Mouse (Mus musculus) stomach, embryonic 16.5 days (tissue): ENCODE results near the gene Stard3nl. TPM values are rescaled to one million over a fixed set of nuclear protein-coding genes. Genes with fewer than 3 reads are reported as not detected.

Experiments
- ATAC-seq: fragments of 200-750 bp; cut with Nextera tagmentation; 2 replicates; pipeline ENCODE4 v1.8.0; 2017; ENCODE audit warnings: moderate number of reproducible peaks, moderate TSS enrichment; ENCODE audit not compliant: insufficient read depth, low FRiP score
- H3K27ac ChIP-seq: fragments of 300-500 bp; sonication (generic); 2 replicates; pipeline ENCODE4 v1.5.1; 2014; ENCODE audit warnings: low read length
- H3K27me3 ChIP-seq: fragments of 300-500 bp; sonication (generic); 2 replicates; pipeline ENCODE4 v1.6.1; 2014; ENCODE audit warnings: low read length, control low read depth, mixed read lengths; ENCODE audit not compliant: control insufficient read depth, insufficient read depth
- H3K36me3 ChIP-seq: fragments of 300-500 bp; sonication (generic); 2 replicates; pipeline ENCODE4 v1.6.1; 2014; ENCODE audit warnings: low read length; ENCODE audit not compliant: control insufficient read depth, insufficient read depth
- H3K4me1 ChIP-seq: fragments of 300-500 bp; sonication (generic); 2 replicates; pipeline ENCODE4 v1.6.1; 2014; ENCODE audit warnings: low read length, control low read depth, mixed read lengths; ENCODE audit not compliant: control insufficient read depth, insufficient read depth
- H3K4me2 ChIP-seq: fragments of 300-500 bp; sonication (generic); 2 replicates; pipeline ENCODE4 v1.6.1; 2014; ENCODE audit warnings: low read depth, low read length, mixed read lengths
- H3K4me3 ChIP-seq: fragments of 300-500 bp; sonication (generic); replicated peaks from 2 replicates; pipeline ENCODE4 v1.5.1; 2014; ENCODE audit warnings: mild to moderate bottlenecking, low read length
- H3K9ac ChIP-seq: fragments of 300-500 bp; sonication (generic); 2 replicates; pipeline ENCODE4 v1.6.1; 2014; ENCODE audit warnings: low read length
- H3K9me3 ChIP-seq: fragments of 300-500 bp; sonication (generic); replicated peaks from 2 replicates; pipeline ENCODE4 v1.6.1; 2016; ENCODE audit warnings: low read length, control low read depth; ENCODE audit not compliant: control insufficient read depth
- WGBS: fragments of 180-500 bp; shearing (Covaris S2); extraction: QIAGEN DNeasy Blood & Tissue Kit; methylation state at CpG from one replicate; pipeline ENCODE4 v1.1.7; 2014; 5-methylcytosine and 5-hydroxymethylcytosine counted together
- polyA plus RNA-seq: library from polyadenylated mRNA; unstranded; fragments of >200 nt; fragmentation: Nextera tagmentation; extraction: Ambion mirVana; gene quantifications from 2 replicates; pipeline ENCODE4 v1.2.1, GENCODE M21; 2015

Stard3nl gene
- polyA plus RNA-seq, 1 experiment from 2014 or later = 104 TPM

DNA sequence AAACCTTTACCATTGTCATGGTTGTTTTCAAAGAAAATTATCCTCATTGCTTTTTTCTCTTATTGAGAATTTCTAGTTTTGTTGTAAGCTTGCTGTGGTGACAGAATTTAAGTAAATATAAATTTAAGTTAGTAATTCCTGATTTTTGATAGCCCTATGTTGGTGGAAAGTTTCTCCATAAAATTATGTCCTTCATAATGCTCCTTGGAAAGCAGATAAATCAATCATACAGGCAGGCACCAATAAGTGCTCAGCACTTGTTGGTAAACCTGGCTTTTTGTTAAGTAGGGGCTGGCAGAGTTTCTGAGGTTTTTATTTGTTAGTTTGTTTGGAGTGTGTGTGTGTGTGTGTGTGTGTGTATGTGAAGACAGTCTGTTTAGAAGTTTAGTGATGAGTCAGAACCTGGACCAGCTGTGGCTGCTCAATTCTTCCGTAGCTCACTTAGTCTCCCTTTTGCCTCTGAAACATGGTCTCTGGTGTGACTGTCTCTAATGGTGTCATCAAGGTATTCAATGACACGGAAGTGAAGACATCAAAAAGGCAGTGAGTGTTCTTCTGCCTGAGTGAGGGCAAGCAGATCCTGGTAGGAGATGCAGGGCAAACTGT lies 16.8 kb upstream of the Stard3nl start:
- Histone ChIP-seq H3K27me3 (no peaks in the 10 kb centered on the region), H3K9ac (no peak overlapping the region), H3K27ac (no peak overlapping the region), H3K36me3 (no peaks in the 10 kb centered on the region), H3K4me2 (no peak overlapping the region), H3K4me1 (no peaks in the 10 kb centered on the region), H3K9me3 (no peaks in the 10 kb centered on the region), H3K4me3 (no peak overlapping the region)
- 79% methylated on average over 2 of the region's 2 CpGs for WGBS
- no peak for ATAC-seq

GRCm38 (mm10) chr13:19411886-19412285 lies 16.3 kb upstream of the Stard3nl start:
- 70% methylated on average over 5 of the region's 5 CpGs for WGBS
- H3K9ac ChIP-seq = no peak overlapping the region
- ATAC-seq = no peak
- no peaks in the 10 kb centered on the region for H3K36me3 ChIP-seq
- no peaks in the 10 kb centered on the region for H3K9me3 ChIP-seq
- H3K4me3 ChIP-seq = no peak overlapping the region
- H3K4me2 ChIP-seq = no peak overlapping the region
- no peaks in the 10 kb centered on the region for H3K4me1 ChIP-seq
- no peaks in the 10 kb centered on the region for H3K27me3 ChIP-seq
- H3K27ac ChIP-seq = no peak overlapping the region

DNA sequence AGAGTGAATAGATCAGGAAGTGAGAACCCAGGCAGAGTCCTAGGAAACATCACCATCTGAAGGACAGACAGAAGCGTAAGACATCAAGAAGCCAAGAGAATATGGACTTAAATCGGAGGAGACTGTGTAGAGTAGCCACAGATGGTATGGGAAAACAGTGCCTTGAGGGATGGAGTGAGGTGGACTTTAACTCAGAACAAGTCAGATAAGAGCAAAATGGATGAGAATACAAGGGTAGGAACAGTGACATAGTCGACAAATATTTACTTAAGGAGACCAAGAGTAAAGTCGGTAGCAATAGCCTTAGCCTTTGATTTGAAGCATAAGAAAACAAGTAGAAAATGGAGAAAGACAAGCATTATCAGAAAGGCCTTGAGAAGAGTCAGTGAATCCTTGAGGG lies 15.1 kb upstream of the Stard3nl start:
- Histone ChIP-seq H3K9me3 (no peaks in the 10 kb centered on the region), H3K4me3 (no peak overlapping the region), H3K36me3 (no peaks in the 10 kb centered on the region), H3K9ac (no peak overlapping the region), H3K4me2 (no peak overlapping the region), H3K27me3 (no peaks in the 10 kb centered on the region), H3K27ac (no peak overlapping the region), H3K4me1 (no peaks in the 10 kb centered on the region)
- no peak for ATAC-seq
- 44% methylated on average over 4 of the region's 4 CpGs for WGBS

- WGBS = 90% methylated on average over 2 of the region's 2 CpGs
- no peak overlapping the region for H3K27ac ChIP-seq
- H3K27me3 ChIP-seq = no peaks in the 10 kb centered on the region
- H3K4me2 ChIP-seq = no peak overlapping the region
- H3K36me3 ChIP-seq = no peaks in the 10 kb centered on the region
- H3K4me3 ChIP-seq = no peak overlapping the region
- no peak overlapping the region for H3K9ac ChIP-seq
- H3K4me1 ChIP-seq = no peaks in the 10 kb centered on the region
- no peak for ATAC-seq
- no peaks in the 10 kb centered on the region for H3K9me3 ChIP-seq
These were observed 12.4 kb upstream of the Stard3nl start for GRCm38 (mm10) chr13:19407953-19408352.

DNA sequence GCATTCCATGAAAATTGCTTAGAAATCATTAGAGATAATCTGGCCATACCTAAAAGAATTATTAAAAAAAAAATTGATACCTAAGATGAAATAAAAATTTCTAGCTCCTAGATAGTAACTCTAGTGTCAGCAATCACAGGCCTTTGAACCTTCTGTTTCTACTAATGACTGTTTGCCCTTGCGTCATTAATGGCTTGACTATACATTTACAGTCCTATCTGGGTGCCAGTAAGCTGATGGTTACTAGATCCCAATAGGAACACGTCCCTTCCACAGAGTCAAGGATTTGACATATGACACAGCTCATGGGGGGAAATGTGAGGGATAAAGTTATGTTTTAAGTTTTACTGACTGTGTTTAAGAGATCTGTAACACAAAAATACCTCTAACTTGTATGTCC lies 9.0 kb upstream of the Stard3nl start:
- Histone ChIP-seq H3K4me1 (no peaks in the 10 kb centered on the region), H3K36me3 (no peaks in the 10 kb centered on the region), H3K4me2 (no peak overlapping the region), H3K9ac (no peak overlapping the region), H3K9me3 (no peaks in the 10 kb centered on the region), H3K27ac (no peak overlapping the region), H3K4me3 (no peak overlapping the region), H3K27me3 (no peaks in the 10 kb centered on the region)
- 69% methylated on average over 2 of the region's 2 CpGs for WGBS
- ATAC-seq = no peak

- H3K9ac ChIP-seq = peak overlapping the region; percentile 96
- H3K4me3 ChIP-seq = peak overlapping the region; percentile 95
- no peaks in the 10 kb centered on the region for H3K27me3 ChIP-seq
- under 1% methylated on average over 25 of the region's 25 CpGs for WGBS
- peaks cover 18% of the 10 kb centered on the region for H3K4me1 ChIP-seq
- H3K9me3 ChIP-seq = no peaks in the 10 kb centered on the region
- H3K36me3 ChIP-seq = no peaks in the 10 kb centered on the region
- H3K27ac ChIP-seq = peak overlapping the region; percentile 87
- peak overlapping the region; percentile 78 for H3K4me2 ChIP-seq
- ATAC-seq = peak; percentile 56
These were observed 552 bp downstream of the Stard3nl start for GRCm38 (mm10) chr13:19394798-19395687.

DNA sequence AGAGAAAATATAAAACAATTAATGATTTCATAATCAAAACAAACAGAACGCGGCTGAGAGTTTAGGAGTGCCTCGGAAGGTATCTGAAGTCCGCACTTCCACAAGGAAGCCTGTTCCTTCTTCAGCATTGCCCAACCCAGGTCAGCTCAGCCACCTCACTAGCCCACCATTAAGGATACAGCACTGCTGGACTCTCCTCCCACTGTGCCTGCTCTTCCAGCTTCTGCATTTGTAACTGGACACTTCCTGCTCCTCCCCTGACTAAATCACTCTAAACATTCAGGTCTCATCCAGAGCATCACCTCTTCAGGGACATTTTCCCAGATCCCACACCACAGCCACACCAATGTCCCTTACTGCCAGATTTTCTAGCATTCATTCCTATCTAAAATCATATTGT lies 1.4 kb downstream of the Stard3nl start:
- Histone ChIP-seq H3K27me3 (no peaks in the 10 kb centered on the region), H3K9me3 (no peaks in the 10 kb centered on the region), H3K4me1 (peaks cover 21% of the 10 kb centered on the region), H3K27ac (peak overlapping the region; percentile 42; the same call in 1 of the 2 replicates), H3K9ac (peak overlapping the region; percentile 14; the same call in 1 of the 2 replicates), H3K4me2 (peak overlapping the region; percentile 78), H3K4me3 (peak overlapping the region; percentile 21), H3K36me3 (no peaks in the 10 kb centered on the region)
- WGBS = 12% methylated on average over 4 of the region's 4 CpGs
- no peak for ATAC-seq

- WGBS = 57% methylated on average over 2 of the region's 2 CpGs
- H3K4me3 ChIP-seq = peak overlapping the region; percentile 21
- ATAC-seq = peak; percentile 38; the same call in 1 of the 2 replicates
These were observed 1.9 kb downstream of the Stard3nl start for GRCm38 (mm10) chr13:19393731-19394130.

GRCm38 (mm10) chr13:19391608-19392007 lies 4.0 kb downstream of the Stard3nl start:
- H3K4me3 ChIP-seq = no peak overlapping the region
- 80% methylated on average over 4 of the region's 4 CpGs for WGBS
- H3K36me3 ChIP-seq = no peaks in the 10 kb centered on the region
- no peak overlapping the region for H3K9ac ChIP-seq
- H3K27ac ChIP-seq = no peak overlapping the region
- H3K27me3 ChIP-seq = no peaks in the 10 kb centered on the region
- H3K4me2 ChIP-seq = no peak overlapping the region
- H3K9me3 ChIP-seq = no peaks in the 10 kb centered on the region
- ATAC-seq = no peak
- H3K4me1 ChIP-seq = peaks cover 21% of the 10 kb centered on the region

More at GRCm38 (mm10) chr13:19393731-19394130, 1.9 kb downstream of the Stard3nl start:
- Histone ChIP-seq H3K27me3 (no peaks in the 10 kb centered on the region), H3K9ac (no peak overlapping the region), H3K4me2 (peak overlapping the region; percentile 78), H3K4me1 (peaks cover 21% of the 10 kb centered on the region), H3K27ac (peak overlapping the region; percentile 29; the same call in 1 of the 2 replicates), H3K9me3 (no peaks in the 10 kb centered on the region), H3K36me3 (no peaks in the 10 kb centered on the region)
